Mouse (Mus musculus) granulocyte monocyte progenitor cell, adult 5-6 weeks (primary cell): Measurements from ENCODE around the gene Myo1d. TPM values are rescaled to one million over a fixed set of nuclear protein-coding genes. Genes with fewer than 3 reads are reported as not detected.
A peak's percentile ranks its signal among the peaks of the same experiment; 100 is the strongest.

ENCODE experiments used
- ATAC-seq: replicated peaks from 2 replicates; pipeline ENCODE4 v1.8.0; 2016; ENCODE audit warnings: mild to moderate bottlenecking, moderate TSS enrichment, inconsistent platforms; ENCODE audit not compliant: poor library complexity, severe bottlenecking
- total RNA-seq, 2 experiments: library from RNA; stranded (forward) in 1 of 2; stranded (reverse) in 1 of 2; fragments of 200-712, 200-1000 nt in 1 of 2; fragments of >200 nt in 1 of 2; fragmentation: Nextera tagmentation in 1 of 2; gene quantifications; 2 replicates each; pipeline ENCODE4 v1.2.3; 2014 to 2017

Gene Myo1d
- total RNA-seq, 2 experiments from 2014 or later: 0.46 to 1.7 TPM

- no peak for ATAC-seq
These were observed 267.3 kb downstream of the Myo1d start for GRCm38 (mm10) chr11:80512313-80513056.

DNA sequence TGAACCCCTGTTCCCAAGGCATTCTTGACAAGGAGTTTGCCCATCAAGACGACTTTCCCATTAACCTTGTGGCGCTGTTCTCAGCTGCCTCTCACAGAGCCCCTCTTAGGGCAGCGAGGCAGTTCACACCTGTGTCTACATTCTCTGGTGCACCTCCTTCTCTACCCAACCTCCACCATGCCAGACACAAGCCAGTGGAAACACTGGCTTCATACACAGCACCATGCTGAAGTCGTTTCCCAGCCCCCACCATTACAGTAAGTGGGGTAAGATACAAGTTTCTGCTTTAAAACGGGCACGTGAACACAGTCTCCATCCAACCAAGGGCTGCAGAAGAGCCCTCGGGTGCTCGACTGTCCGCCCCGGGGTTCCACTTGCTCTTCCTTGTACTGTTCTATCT is 269.7 kb downstream of the Myo1d start:
- ATAC-seq: no peak

GRCm38 (mm10) chr11:80509176-80509506 is 270.7 kb downstream of the Myo1d start:
- ATAC-seq: no peak

- peak; percentile 44 for ATAC-seq
These were observed 271.3 kb downstream of the Myo1d start for GRCm38 (mm10) chr11:80508361-80509175.

GRCm38 (mm10) chr11:80507791-80508190 is 272.0 kb downstream of the Myo1d start:
- ATAC-seq: no peak

DNA sequence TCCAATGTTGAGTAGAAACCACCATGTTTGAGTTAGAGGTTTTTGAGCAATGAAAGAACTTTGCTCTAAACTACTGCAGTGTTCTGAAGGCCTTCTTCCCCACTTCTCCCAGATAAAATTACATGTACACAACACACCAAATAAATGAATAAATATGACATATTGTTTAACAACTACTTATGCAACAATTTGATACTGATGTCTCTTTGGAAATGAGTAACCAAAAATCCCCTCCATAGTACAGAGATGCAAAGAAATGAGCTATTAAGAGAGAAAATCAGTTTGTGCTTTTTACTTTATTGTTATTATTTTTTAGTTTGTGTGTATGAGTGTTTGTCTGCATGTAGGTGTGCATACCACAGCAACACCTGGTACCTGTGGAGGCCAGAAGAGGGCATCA is 273.3 kb downstream of the Myo1d start:
- no peak for ATAC-seq

- no peak for ATAC-seq
These were observed 274.2 kb downstream of the Myo1d start for GRCm38 (mm10) chr11:80505581-80505980.

DNA sequence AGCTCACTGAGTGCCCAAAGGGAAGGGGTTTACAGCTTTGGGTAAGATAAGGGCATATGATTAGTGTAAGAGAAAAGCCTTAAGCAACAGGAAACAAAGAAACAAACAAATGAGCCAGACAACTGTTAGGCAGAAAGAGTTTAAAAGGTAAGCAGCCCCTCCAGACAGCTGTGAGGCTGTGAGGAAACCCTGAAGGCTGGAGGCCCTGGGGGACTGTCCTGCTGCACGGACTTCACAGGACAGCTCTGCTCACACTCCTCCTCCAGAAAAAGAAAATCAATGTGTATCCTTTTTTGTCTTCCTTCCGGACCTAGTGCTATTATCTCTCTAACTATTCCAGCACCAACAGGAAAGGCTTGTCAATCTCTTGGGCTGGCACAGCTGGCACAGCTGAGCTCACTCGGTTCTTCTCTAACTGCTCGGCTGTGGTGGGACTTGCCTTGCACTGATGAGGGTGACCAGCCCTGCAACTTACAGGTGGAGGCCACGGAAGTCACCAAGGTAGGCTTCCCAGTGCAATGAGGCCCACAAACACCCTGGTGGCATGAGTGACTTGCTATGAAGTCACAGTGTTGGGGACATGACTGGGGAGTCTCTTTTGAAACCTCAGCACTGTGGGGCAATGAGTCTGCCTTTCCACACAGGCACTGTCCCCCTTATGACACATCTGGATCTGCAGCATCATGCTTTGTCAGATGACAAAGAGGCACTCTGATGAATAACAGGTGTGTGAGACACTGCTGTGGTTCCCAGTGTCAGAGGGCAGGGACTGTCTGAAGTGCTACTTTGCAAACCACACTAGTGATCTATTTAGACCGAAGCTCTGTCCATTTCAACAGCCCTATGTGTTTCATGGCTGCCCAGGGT is 275.1 kb downstream of the Myo1d start:
- ATAC-seq: peak; percentile 83

DNA sequence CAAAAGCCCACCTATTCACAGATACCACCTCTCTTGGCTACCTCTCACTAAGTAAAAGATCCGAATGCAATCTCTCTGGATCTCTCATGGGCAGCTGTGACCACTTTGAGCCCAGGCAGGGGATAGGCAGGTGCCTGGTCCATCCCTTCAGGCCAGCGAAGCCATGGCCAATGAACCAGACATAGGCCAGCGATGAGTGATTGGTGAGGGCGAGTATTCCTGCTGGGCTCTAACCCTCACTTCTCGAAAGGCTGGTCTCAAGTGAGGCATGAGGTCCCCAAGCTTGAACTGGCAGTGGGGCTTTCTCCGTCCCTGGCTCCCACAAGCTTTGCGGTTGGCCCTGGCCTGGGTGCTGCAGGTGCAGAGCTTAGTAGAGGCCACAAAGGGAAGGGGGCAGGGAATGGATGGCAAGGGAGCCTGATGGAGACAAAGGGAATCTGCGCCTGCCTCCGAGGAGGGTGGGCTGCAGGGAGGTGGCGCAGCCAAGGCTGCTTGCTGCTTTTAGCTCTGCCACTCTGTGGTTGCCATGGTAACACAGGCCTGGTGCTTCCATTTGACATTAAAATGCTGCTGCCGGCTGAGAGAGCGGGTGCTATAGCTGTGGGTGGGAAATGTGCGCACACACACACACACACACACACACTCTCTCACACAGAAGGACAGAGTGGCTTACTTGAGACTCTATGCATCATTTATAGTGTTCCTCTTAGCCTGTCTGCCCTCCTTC is 275.9 kb downstream of the Myo1d start:
- ATAC-seq: no peak

- no peak for ATAC-seq
These were observed 276.5 kb downstream of the Myo1d start for GRCm38 (mm10) chr11:80503281-80503680.

- no peak for ATAC-seq
These were observed 280.3 kb downstream of the Myo1d start for GRCm38 (mm10) chr11:80499550-80499952.

DNA sequence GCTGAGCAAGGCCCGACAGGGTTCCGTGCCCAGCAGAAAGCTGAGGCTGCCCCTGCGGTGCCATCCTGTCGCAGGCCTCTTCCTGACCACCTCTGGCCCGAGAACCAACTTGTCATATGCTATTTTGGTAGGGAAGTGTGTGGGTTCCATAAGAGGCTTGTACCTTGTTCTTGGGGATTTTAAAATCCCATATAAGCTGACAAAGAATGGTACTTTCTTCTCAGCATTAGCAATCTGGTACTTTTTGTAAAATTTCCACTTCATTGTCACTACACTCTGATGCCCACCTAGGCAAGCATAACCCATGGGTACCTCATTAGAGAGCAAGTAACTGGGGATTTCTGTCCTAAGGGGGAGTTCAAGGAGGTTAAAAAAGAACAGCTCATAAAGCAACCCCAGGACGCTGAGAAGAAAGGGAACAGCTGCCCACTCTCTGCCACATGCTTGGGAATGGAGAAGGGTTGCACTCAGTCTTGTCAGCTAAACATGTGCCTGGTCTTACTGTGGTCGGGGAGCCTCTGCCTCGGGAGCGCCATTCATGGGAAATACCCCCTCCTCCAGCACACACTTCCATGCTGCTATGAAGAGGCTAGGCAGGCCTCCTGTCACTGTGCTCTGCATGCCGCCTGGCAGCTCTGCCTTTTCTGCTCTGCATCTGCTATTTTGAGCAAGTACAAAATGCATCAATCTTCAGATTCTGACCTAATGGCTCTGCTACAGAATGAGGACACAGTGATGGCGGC is 281.3 kb downstream of the Myo1d start:
- no peak for ATAC-seq

DNA sequence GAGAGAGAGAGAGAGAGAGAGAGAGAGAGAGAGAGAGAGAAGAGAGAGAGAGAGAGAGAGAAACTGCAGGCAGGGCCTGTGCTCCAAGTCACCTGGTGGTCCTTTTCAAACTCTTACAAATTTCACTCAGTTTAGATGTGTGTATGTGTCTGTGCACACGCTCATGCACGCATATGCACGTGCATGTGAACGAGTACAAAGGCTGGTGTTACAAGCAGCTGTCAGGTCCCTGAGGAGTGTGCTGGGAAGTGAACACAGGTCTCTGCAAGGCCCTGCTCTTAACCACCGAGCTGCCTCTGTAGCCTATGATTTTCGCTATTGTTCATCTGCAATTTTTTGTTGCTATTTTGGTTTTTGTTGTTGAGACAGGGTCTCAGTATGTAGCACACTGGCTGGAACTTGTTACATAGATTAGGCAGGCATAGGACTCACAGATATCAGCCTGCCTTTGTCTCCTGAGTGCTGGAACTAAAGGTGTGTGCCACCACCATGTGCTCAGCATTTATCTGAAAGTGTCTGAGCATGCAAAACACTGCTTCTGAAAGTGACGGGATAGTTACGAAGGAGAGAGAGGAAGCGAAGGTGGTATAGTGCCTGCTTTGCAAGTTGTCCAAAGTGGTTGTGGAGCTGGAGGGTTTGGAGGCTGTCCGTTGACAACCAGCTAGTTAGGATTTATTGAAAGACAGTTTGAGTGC is 282.5 kb downstream of the Myo1d start:
- no peak for ATAC-seq

DNA sequence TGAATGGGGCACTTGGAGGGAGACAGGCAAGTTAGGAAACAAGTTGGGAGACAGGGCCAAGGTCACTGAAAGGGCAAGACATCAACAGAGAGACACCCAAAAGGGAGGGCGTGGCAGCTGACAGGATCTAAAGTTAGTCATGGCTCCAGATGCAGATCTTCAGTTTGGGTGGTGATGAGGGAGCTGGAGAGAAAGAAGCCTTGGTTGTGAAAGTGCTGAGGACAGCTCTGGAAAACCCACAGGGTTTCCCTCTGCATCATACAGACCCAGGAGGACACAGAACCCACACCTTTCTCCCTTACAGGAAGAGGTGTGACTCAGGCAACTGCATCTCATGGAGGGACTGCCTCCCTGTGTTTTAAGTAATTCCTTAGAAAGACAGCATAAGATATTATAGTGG is 283.2 kb downstream of the Myo1d start:
- no peak for ATAC-seq

GRCm38 (mm10) chr11:80495972-80496371 is 283.9 kb downstream of the Myo1d start:
- no peak for ATAC-seq

GRCm38 (mm10) chr11:80494852-80495251 is 285.0 kb downstream of the Myo1d start:
- peak; percentile 57 for ATAC-seq

DNA sequence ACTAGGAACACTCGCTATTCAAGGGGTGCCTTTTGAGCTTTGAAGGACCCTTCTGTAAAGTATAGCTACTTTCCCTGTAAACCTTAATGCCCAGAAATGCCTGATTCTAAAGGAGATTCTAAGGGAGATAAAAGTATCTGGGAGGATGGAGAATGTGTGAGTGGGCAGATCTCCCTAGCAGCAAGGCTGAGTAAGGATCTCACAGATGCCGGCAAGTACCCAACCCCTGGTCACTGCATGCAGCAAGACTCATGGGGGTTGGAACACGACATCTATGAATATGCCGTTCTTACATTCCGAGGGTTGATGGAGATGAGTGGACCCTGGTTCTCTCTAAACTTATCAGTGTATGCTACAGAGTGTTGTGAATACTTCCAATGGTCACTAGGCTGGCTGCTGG is 286.6 kb downstream of the Myo1d start:
- no peak for ATAC-seq

DNA sequence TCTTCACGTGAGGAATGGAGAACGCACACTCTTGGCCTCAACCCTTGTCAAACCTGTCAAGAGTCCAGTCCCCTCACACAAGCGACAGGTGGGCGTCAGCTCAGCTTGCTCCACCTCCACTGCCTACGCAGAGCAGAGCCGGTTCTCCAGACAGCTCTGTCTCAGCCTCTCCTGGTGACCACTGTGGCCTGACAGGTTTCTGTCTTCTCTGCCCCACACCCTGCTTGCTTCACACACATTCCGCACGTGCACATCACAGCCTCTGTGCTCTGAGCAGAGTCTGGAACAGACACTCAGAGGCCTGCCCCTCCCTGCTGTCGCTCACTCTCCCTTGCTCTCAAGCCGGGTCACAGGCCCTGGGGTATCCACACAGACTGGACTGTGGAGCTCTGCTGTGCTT is 289.0 kb downstream of the Myo1d start:
- ATAC-seq: no peak

GRCm38 (mm10) chr11:80489882-80490196 is 290.0 kb downstream of the Myo1d start:
- peak; percentile 91 for ATAC-seq
